Comparison of ENCODE assay signal across 8 mouse cellular contexts in genomic region chr3:37686751-37687150, GRCm38 (mm10). TPM values are rescaled to one million over a fixed set of nuclear protein-coding genes. Genes with fewer than 3 reads are reported as not detected.
A peak's percentile ranks its signal among the peaks of the same experiment; 100 is the strongest.
DNase-seq lines count a peak whose midpoint lies in the region; ATAC-seq and TF ChIP-seq lines count a peak whose summit lies in the region.
"Had no signal": no experiment of that assay in that cellular context is flagged by ENCODE, and none has a peak within 500 bp of the region (broad histone marks: within the 10 kb centered on the region; RNA-seq: fewer than 3 reads in every experiment).

No protein-coding gene starts in this region.

- no peaks in the 10 kb centered on the region for H3K36me3 ChIP-seq in lung, embryonic 16.5 days (ENCODE audit: control insufficient read depth, insufficient read depth, low read length)
- no peaks in the 10 kb centered on the region for H3K36me3 ChIP-seq in intestine, postnatal 0 days (ENCODE audit: control insufficient read depth, insufficient read depth)

- no peak for TF ChIP-seq POLR2A in embryonic fibroblast, embryonic 13.5 days (IDR thresholded peaks at IDR 0.05; ENCODE audit: low read depth, low read length)
- TF ChIP-seq POLR2A in olfactory bulb, adult 2 months (IDR thresholded peaks at IDR 0.05; ENCODE audit: insufficient read depth, low read depth, low read length): no peak

- H3K27me3 ChIP-seq in lung, embryonic 16.5 days (ENCODE audit: control insufficient read depth, insufficient read depth, low read depth, low read length): no peaks in the 10 kb centered on the region; the same call in 1 of the 2 replicates
- H3K27me3 ChIP-seq in intestine, postnatal 0 days (replicated peaks; ENCODE audit: control insufficient read depth, insufficient read depth, low read length): no peaks in the 10 kb centered on the region

- H3K9me3 ChIP-seq in lung, embryonic 16.5 days (ENCODE audit: control insufficient read depth, low read length): no peaks in the 10 kb centered on the region
- no peaks in the 10 kb centered on the region for H3K9me3 ChIP-seq in intestine, postnatal 0 days (ENCODE audit: control insufficient read depth)

- peak overlapping the region; percentile 91 for H3K27ac ChIP-seq in lung, embryonic 16.5 days (ENCODE audit: low read length)
- H3K27ac ChIP-seq in embryonic fibroblast, embryonic 13.5 days (ENCODE audit: insufficient read depth, low read length): no peak overlapping the region
- H3K27ac ChIP-seq in intestine, postnatal 0 days (ENCODE audit: low read depth, low read length): no peak overlapping the region
- no peak overlapping the region for H3K27ac ChIP-seq in olfactory bulb, adult 2 months (ENCODE audit: insufficient read depth, low read depth, low read length)
- H3K27ac ChIP-seq: macrophage had no signal

- no peak; the same call in 1 of the 2 replicates for ATAC-seq in lung, embryonic 16.5 days (ENCODE audit: low read depth)
- peak; percentile 20; the same call in 1 of the 2 replicates for ATAC-seq in intestine, postnatal 0 days
- ATAC-seq in monocyte, adult 5-6 weeks (replicated peaks; ENCODE audit: insufficient number of reproducible peaks, low FRiP score, low TSS enrichment, poor library complexity, severe bottlenecking): no peak

- peak overlapping the region; percentile 31 for H3K4me3 ChIP-seq in lung, embryonic 16.5 days (ENCODE audit: low read length)
- peak overlapping the region; percentile 1; the same call in 1 of the 2 replicates for H3K4me3 ChIP-seq in embryonic fibroblast, embryonic 13.5 days (ENCODE audit: insufficient read depth, low read length)
- H3K4me3 ChIP-seq in intestine, postnatal 0 days (ENCODE audit: low read depth, low read length): peak overlapping the region; percentile 30
- peak overlapping the region; percentile 31 for H3K4me3 ChIP-seq in olfactory bulb, adult 2 months (ENCODE audit: insufficient read depth, low read depth, low read length)

- 16% methylated on average over 6 of the region's 6 CpGs for WGBS in lung, embryonic 16.5 days
- 30% methylated on average over 6 of the region's 6 CpGs for WGBS in intestine, postnatal 0 days
- 41% methylated on average over 6 of the region's 6 CpGs for WGBS in olfactory bulb, adult 2 months

- no peak for TF ChIP-seq CTCF in embryonic fibroblast, embryonic 13.5 days (IDR thresholded peaks at IDR 0.05; ENCODE audit: borderline replicate concordance, insufficient read depth, low read length)
- TF ChIP-seq CTCF in intestine, postnatal 0 days (IDR thresholded peaks at IDR 0.05; ENCODE audit: low read depth): no peak
- no peak for TF ChIP-seq CTCF in olfactory bulb, adult 2 months (IDR thresholded peaks at IDR 0.05; ENCODE audit: insufficient read depth, low read depth, low read length)

- H3K4me1 ChIP-seq in lung, embryonic 16.5 days (replicated peaks; ENCODE audit: control insufficient read depth, insufficient read depth, low read length): peaks cover 32% of the 10 kb centered on the region
- H3K4me1 ChIP-seq in embryonic fibroblast, embryonic 13.5 days (ENCODE audit: control insufficient read depth, insufficient read depth, low read length): no peaks in the 10 kb centered on the region
- H3K4me1 ChIP-seq in intestine, postnatal 0 days (replicated peaks; ENCODE audit: control insufficient read depth, insufficient read depth, low read length): 0 out of 2 replicates have a peak, but pooled peaks cover 3% of the 10 kb centered on the region
- peaks cover 3% of the 10 kb centered on the region; the same call in 1 of the 2 replicates for H3K4me1 ChIP-seq in olfactory bulb, adult 2 months (ENCODE audit: control insufficient read depth, insufficient read depth, low read length)

- H3K9ac ChIP-seq in lung, embryonic 16.5 days (ENCODE audit: low read length): peak overlapping the region; percentile 27; the same call in 1 of the 2 replicates
- H3K9ac ChIP-seq in intestine, postnatal 0 days (ENCODE audit: low read depth, low read length): 0 out of 2 replicates have a peak overlapping the region, but pooled peaks have one; percentile 1

- DNase-seq in lung, adult 18-20 months: no peak
- no peak for DNase-seq in adrenal gland, adult 18-20 months (ENCODE audit: low spot score in 2 of 2)

- H3K4me2 ChIP-seq in lung, embryonic 16.5 days (ENCODE audit: low read depth, low read length): peak overlapping the region; percentile 54
- peak overlapping the region; percentile 70 for H3K4me2 ChIP-seq in intestine, postnatal 0 days (replicated peaks; ENCODE audit: low read depth)

RNA-seq across cellular contexts. Expression of gene Gm5148, which starts 37.5 kb away (rescaled TPM):
- polyA plus RNA-seq in lung, embryonic 16.5 days (2015; fragmentation: Nextera tagmentation; extraction: Ambion mirVana): 6.0 and 8.0 TPM in 2 replicates
- 0.55 and 1.4 TPM in 2 replicates for polyA plus RNA-seq in embryonic fibroblast, embryonic 13.5 days (2011; ENCODE audit: insufficient read length, low read depth, missing spikeins)
- 4.5 and 5.7 TPM in 2 replicates for polyA plus RNA-seq in intestine, postnatal 0 days (2015; fragmentation: Nextera tagmentation; extraction: Ambion mirVana)
- polyA plus RNA-seq in olfactory bulb, adult 2 months (2012; ENCODE audit: insufficient read depth, insufficient read length, low replicate concordance, missing spikeins): not detected in 2 replicates
- total RNA-seq in adrenal gland, adult 18-20 months (2021): 1 to 10 TPM in 1 of 2 experiments, under 1 TPM in 1; 0.30 to 1.7 TPM
- total RNA-seq in monocyte, adult 5-6 weeks (2017): 24.7 to 61.8 TPM (median 41.2 TPM) in 3 replicates

RNA-seq across cellular contexts. Expression of gene Spry1, which starts 47.0 kb away (rescaled TPM):
- 17.9 and 18.9 TPM in 2 replicates for polyA plus RNA-seq in lung, embryonic 16.5 days (2015; fragmentation: Nextera tagmentation; extraction: Ambion mirVana)
- 49.3 and 54.1 TPM in 2 replicates for polyA plus RNA-seq in embryonic fibroblast, embryonic 13.5 days (2011; ENCODE audit: insufficient read length, low read depth, missing spikeins)
- polyA plus RNA-seq in intestine, postnatal 0 days (2015; fragmentation: Nextera tagmentation; extraction: Ambion mirVana): 7.9 and 9.2 TPM in 2 replicates
- polyA plus RNA-seq in olfactory bulb, adult 2 months (2012; ENCODE audit: insufficient read depth, insufficient read length, low replicate concordance, missing spikeins): not detected in 2 replicates
- 10 to 100 TPM; 20.4 to 24.4 TPM for total RNA-seq in adrenal gland, adult 18-20 months (2021)
- 0.48 to 0.96 TPM in 2 of 3 replicates, not detected in the other for total RNA-seq in monocyte, adult 5-6 weeks (2017)
